8 mouse cellular contexts compared by ENCODE assay signal in the genomic region with DNA sequence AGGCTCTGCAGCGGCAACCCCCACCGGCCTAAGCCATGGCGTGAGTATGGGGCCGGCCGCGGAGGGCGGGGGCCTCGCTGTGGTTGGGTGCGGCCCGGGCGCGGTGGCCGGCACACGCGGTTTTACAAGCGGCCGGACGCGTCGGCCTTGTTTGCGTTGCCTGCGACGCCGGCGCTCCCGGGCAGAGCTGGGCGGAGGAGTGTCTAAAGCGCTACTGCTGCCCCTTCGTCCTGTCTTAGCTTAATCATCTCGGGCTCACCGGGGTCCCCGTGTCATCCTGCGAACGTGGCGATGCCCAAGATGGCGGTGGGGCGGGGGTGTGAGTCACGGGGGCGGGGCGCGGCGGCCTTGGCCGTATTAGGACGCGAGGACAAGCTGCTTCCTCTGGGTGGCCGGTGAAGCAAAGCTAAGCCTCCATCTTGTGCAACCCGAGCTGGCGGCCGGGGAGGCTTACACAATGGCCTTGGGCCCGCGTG. TPM values are rescaled to one million over a fixed set of nuclear protein-coding genes. Genes with fewer than 3 reads are reported as not detected.
A peak's percentile ranks its signal among the peaks of the same experiment; 100 is the strongest.
DNase-seq lines count a peak whose midpoint lies in the region; ATAC-seq and TF ChIP-seq lines count a peak whose summit lies in the region.

No protein-coding gene starts in this region.

- peaks cover 84% of the 10 kb centered on the region for H3K36me3 ChIP-seq in erythroblast, embryonic 14.5 days (ENCODE audit: control insufficient read depth)
- peaks cover 73% of the 10 kb centered on the region for H3K36me3 ChIP-seq in heart, embryonic 14.5 days (ENCODE audit: control insufficient read depth, insufficient read depth, low read length)
- H3K36me3 ChIP-seq in lung, embryonic 15.5 days = peaks cover 51% of the 10 kb centered on the region
- H3K36me3 ChIP-seq in thymus, adult 2 months (ENCODE audit: control insufficient read depth, insufficient read depth, low read length) = peaks cover 23% of the 10 kb centered on the region

- peak overlapping the region; percentile 99 for H3K4me3 ChIP-seq in erythroblast, embryonic 14.5 days (replicated peaks)
- H3K4me3 ChIP-seq in heart, embryonic 14.5 days (ENCODE audit: control insufficient read depth in 1 of 2, insufficient read depth in 1 of 2, low read depth in 1 of 2, low read length in 2 of 2) = peak overlapping the region; percentile 97 to 100
- peak overlapping the region; percentile 86 for H3K4me3 ChIP-seq in lung, embryonic 15.5 days
- peak overlapping the region; percentile 88 for H3K4me3 ChIP-seq in thymus, adult 2 months (ENCODE audit: control insufficient read depth, insufficient read depth, low read length)

- peak overlapping the region; percentile 100 for H3K9ac ChIP-seq in heart, embryonic 14.5 days (ENCODE audit: low read length)
- peak overlapping the region; percentile 96 for H3K9ac ChIP-seq in lung, embryonic 15.5 days

- H3K4me1 ChIP-seq in erythroblast, embryonic 14.5 days (ENCODE audit: control insufficient read depth) = peaks cover 86% of the 10 kb centered on the region
- peaks cover 18 to 44% of the 10 kb centered on the region in 2 experiments for H3K4me1 ChIP-seq in heart, embryonic 14.5 days (ENCODE audit: control insufficient read depth in 2 of 2, insufficient read depth in 2 of 2, low read length in 2 of 2)
- H3K4me1 ChIP-seq in lung, embryonic 15.5 days = peaks cover 34% of the 10 kb centered on the region
- H3K4me1 ChIP-seq in thymus, adult 2 months (replicated peaks; ENCODE audit: control insufficient read depth, insufficient read depth, low read length) = peaks cover 17% of the 10 kb centered on the region

- no peak for TF ChIP-seq CTCF in thymus, adult 2 months (IDR thresholded peaks at IDR 0.05; ENCODE audit: borderline replicate concordance, control insufficient read depth, extremely low read depth, insufficient read depth, low read length, poor library complexity)

- no peak for TF ChIP-seq POLR2A in thymus, adult 2 months (IDR thresholded peaks at IDR 0.05; ENCODE audit: control insufficient read depth, extremely low read depth, insufficient read depth, low read length, poor library complexity)

- H3K4me2 ChIP-seq in heart, embryonic 14.5 days (ENCODE audit: low read length) = peak overlapping the region; percentile 95
- peak overlapping the region; percentile 82 for H3K4me2 ChIP-seq in lung, embryonic 15.5 days

- no peaks in the 10 kb centered on the region for H3K9me3 ChIP-seq in erythroblast, embryonic 14.5 days (ENCODE audit: control insufficient read depth, low read length)
- no peaks in the 10 kb centered on the region for H3K9me3 ChIP-seq in heart, embryonic 14.5 days (ENCODE audit: control insufficient read depth, low read length)
- no peaks in the 10 kb centered on the region for H3K9me3 ChIP-seq in lung, embryonic 15.5 days

- H3K27me3 ChIP-seq in erythroblast, embryonic 14.5 days (ENCODE audit: control insufficient read depth) = no peaks in the 10 kb centered on the region
- H3K27me3 ChIP-seq in heart, embryonic 14.5 days (ENCODE audit: control insufficient read depth, insufficient read depth, low read length) = no peaks in the 10 kb centered on the region
- H3K27me3 ChIP-seq in lung, embryonic 15.5 days = no peaks in the 10 kb centered on the region
- no peaks in the 10 kb centered on the region for H3K27me3 ChIP-seq in thymus, adult 2 months (ENCODE audit: control insufficient read depth, insufficient read depth, low read length)

- peak; percentile 79 for DNase-seq in ES-CJ7 (ENCODE audit: low read depth, low spot score)
- DNase-seq in c-Kit-negative CD71-positive TER-119-positive erythroid progenitor cells, embryonic 14.5 days (ENCODE audit: low read depth, low spot score) = peak; percentile 62
- peak; percentile 92 for DNase-seq in kidney, postnatal 10 days
- peak; percentile 48 for DNase-seq in thymus, adult 2 months

- ATAC-seq in heart, embryonic 14.5 days (ENCODE audit: insufficient number of reproducible peaks, insufficient read depth, low FRiP score, low read depth) = peak; percentile 55
- peak; percentile 58 for ATAC-seq in lung, embryonic 15.5 days (ENCODE audit: borderline replicate concordance, extremely low read depth, low FRiP score, low TSS enrichment)
- ATAC-seq in neutrophil, adult 5-6 weeks (ENCODE audit: extremely low read depth, insufficient number of reproducible peaks, low FRiP score, poor library complexity, severe bottlenecking) = peak; percentile 55

- peak overlapping the region; percentile 99 to 100 for H3K27ac ChIP-seq in heart, embryonic 14.5 days (replicated peaks in 1 of 2; ENCODE audit: control insufficient read depth in 1 of 2, insufficient read depth in 1 of 2, low read depth in 2 of 2, low read length in 2 of 2)
- peak overlapping the region; percentile 95 for H3K27ac ChIP-seq in lung, embryonic 15.5 days
- peak overlapping the region; percentile 45 for H3K27ac ChIP-seq in thymus, adult 2 months (ENCODE audit: control insufficient read depth, insufficient read depth, low read length)

- under 1% methylated on average over 46 of the region's 51 CpGs for WGBS in heart, embryonic 14.5 days
- under 1% methylated on average over 51 of the region's 51 CpGs for WGBS in lung, embryonic 15.5 days
- under 1% methylated on average over 51 of the region's 51 CpGs for WGBS in thymus, adult 2 months

RNA-seq across cellular contexts. Expression of a gene that starts 0.7 kb away (rescaled TPM):
- 65.1 and 68.9 TPM in 2 replicates for polyA plus RNA-seq in erythroblast, embryonic 14.5 days (2012)
- 69.6 and 71.5 TPM in 2 replicates for polyA plus RNA-seq in heart, embryonic 14.5 days (2014; fragmentation: Nextera tagmentation; extraction: Ambion mirVana)
- polyA plus RNA-seq in lung, embryonic 15.5 days (2015; fragmentation: Nextera tagmentation; extraction: Ambion mirVana) = 121 and 124 TPM in 2 replicates
- total RNA-seq in neutrophil, adult 5-6 weeks (2017) = 367 and 386 TPM in 2 replicates
- polyA plus RNA-seq in thymus, adult 2 months (2012; rRNA removed) = 169 and 179 TPM in 2 replicates

RNA-seq across cellular contexts. Expression of a gene that starts 8.4 kb away (rescaled TPM):
- polyA plus RNA-seq in erythroblast, embryonic 14.5 days (2012) = 6.6 and 8.7 TPM in 2 replicates
- polyA plus RNA-seq in heart, embryonic 14.5 days (2014; fragmentation: Nextera tagmentation; extraction: Ambion mirVana) = 41.5 and 45.9 TPM in 2 replicates
- 47.1 and 51.8 TPM in 2 replicates for polyA plus RNA-seq in lung, embryonic 15.5 days (2015; fragmentation: Nextera tagmentation; extraction: Ambion mirVana)
- 6.2 and 12.2 TPM in 2 replicates for total RNA-seq in neutrophil, adult 5-6 weeks (2017)
- polyA plus RNA-seq in thymus, adult 2 months (2012; rRNA removed) = 22.5 and 25.0 TPM in 2 replicates

RNA-seq across cellular contexts. Expression of a gene that starts 20.0 kb away (rescaled TPM):
- not detected in 2 replicates for polyA plus RNA-seq in erythroblast, embryonic 14.5 days (2012)
- polyA plus RNA-seq in heart, embryonic 14.5 days (2014; fragmentation: Nextera tagmentation; extraction: Ambion mirVana) = not detected in 2 replicates
- not detected in 2 replicates for polyA plus RNA-seq in lung, embryonic 15.5 days (2015; fragmentation: Nextera tagmentation; extraction: Ambion mirVana)
- not detected in 2 replicates for total RNA-seq in neutrophil, adult 5-6 weeks (2017)
- polyA plus RNA-seq in thymus, adult 2 months (2012; rRNA removed) = not detected in 2 replicates

RNA-seq across cellular contexts. Expression of a gene that starts 21.9 kb away (rescaled TPM):
- polyA plus RNA-seq in erythroblast, embryonic 14.5 days (2012) = 1.5 and 1.7 TPM in 2 replicates
- polyA plus RNA-seq in heart, embryonic 14.5 days (2014; fragmentation: Nextera tagmentation; extraction: Ambion mirVana) = 27.6 and 28.1 TPM in 2 replicates
- polyA plus RNA-seq in lung, embryonic 15.5 days (2015; fragmentation: Nextera tagmentation; extraction: Ambion mirVana) = 28.4 and 28.9 TPM in 2 replicates
- 36.0 and 37.5 TPM in 2 replicates for total RNA-seq in neutrophil, adult 5-6 weeks (2017)
- polyA plus RNA-seq in thymus, adult 2 months (2012; rRNA removed) = 32.7 and 36.3 TPM in 2 replicates

RNA-seq across cellular contexts. Expression of a gene that starts 31.4 kb away (rescaled TPM):
- polyA plus RNA-seq in erythroblast, embryonic 14.5 days (2012) = not detected in 2 replicates
- polyA plus RNA-seq in heart, embryonic 14.5 days (2014; fragmentation: Nextera tagmentation; extraction: Ambion mirVana) = not detected in 2 replicates
- polyA plus RNA-seq in lung, embryonic 15.5 days (2015; fragmentation: Nextera tagmentation; extraction: Ambion mirVana) = not detected in 2 replicates
- 33.5 and 35.0 TPM in 2 replicates for total RNA-seq in neutrophil, adult 5-6 weeks (2017)
- polyA plus RNA-seq in thymus, adult 2 months (2012; rRNA removed) = 0.30 and 0.42 TPM in 2 replicates

Comparison
In these comparisons a context has a peak if more than half of its experiments do, and no peak if none do; other contexts are left out.
1. Peak in every context shown above with its lines: DNase-seq, ATAC-seq, H3K4me3 ChIP-seq and H3K27ac ChIP-seq.
2. H3K27ac ChIP-seq: peak in every context shown above with its lines; median percentile 100 in heart, embryonic 14.5 days; 95 in lung, embryonic 15.5 days; 45 in thymus, adult 2 months.